Mouse (Mus musculus): ENCODE results near the gene Filip1l.

GRCm38 (mm10) chr16:57423001-57423800 is 70.3 kb downstream of the Filip1l start:
- TF ChIP-seq POLR2A (IDR thresholded peaks at IDR 0.05; ENCODE audit: control insufficient read depth, extremely low read depth, insufficient read depth, low read length, poor library complexity) (no peak), CTCF (IDR thresholded peaks at IDR 0.05; ENCODE audit: borderline replicate concordance, control insufficient read depth, extremely low read depth, insufficient read depth, low read length, poor library complexity) (no peak)
